Mouse (Mus musculus): ENCODE data around the gene 4930579G24Rik. TPM values are rescaled to one million over a fixed set of nuclear protein-coding genes. Genes with fewer than 3 reads are reported as not detected.

4930579G24Rik gene
- 2.0 and 2.7 TPM in 2 replicates for polyA plus RNA-seq (2021; fragmentation: Nextera tagmentation)
- long read RNA-seq, experiment 1, transcript 4930579G24Rik-201 (2 exons, 1,970 nt), result major isoform, 6 of 6 reads
- long read RNA-seq, experiment 1, partial matches to known transcripts, result 0 of 6 reads
- long read RNA-seq, experiment 1, other reads (novel, unspliced or antisense), result 0 of 6 reads
- long read RNA-seq, experiment 2, transcript 4930579G24Rik-201 (2 exons, 1,970 nt), result major isoform, 11 of 12 reads
- long read RNA-seq, experiment 2, partial matches to known transcripts, result 1 of 12 reads
- long read RNA-seq, experiment 2, other reads (novel, unspliced or antisense), result 0 of 12 reads

GRCm38 (mm10) chr3:79628561-79629415 lies at the start of gene 4930579G24Rik:
Gene 4930579G24Rik (plus strand): TSS chr3:79629079.

GRCm38 (mm10) chr3:79590863-79591792 lies 37.8 kb upstream of the 4930579G24Rik start, which contains the start of gene Ppid:
Gene Ppid (plus strand): TSS chr3:79591342.

GRCm38 (mm10) chr3:79629416-79629730 lies 494 bp downstream of the 4930579G24Rik start, which contains the start of gene Etfdh:
Gene Etfdh (minus strand): TSS chr3:79629500.

Other genes starting within 250 kb of the 4930579G24Rik start
- 0.72 and 0.84 TPM in 2 replicates for gene Fnip2, start 61.3 kb upstream of the 4930579G24Rik start, polyA plus RNA-seq (2021; fragmentation: Nextera tagmentation)
- gene Ppid, start 37.7 kb upstream of the 4930579G24Rik start, polyA plus RNA-seq (2021; fragmentation: Nextera tagmentation), result 83.9 and 85.9 TPM in 2 replicates
- 22.9 and 25.3 TPM in 2 replicates for gene Etfdh, start 421 bp downstream of the 4930579G24Rik start, polyA plus RNA-seq (2021; fragmentation: Nextera tagmentation)
- gene Rxfp1, start 108.8 kb downstream of the 4930579G24Rik start, polyA plus RNA-seq (2021; fragmentation: Nextera tagmentation), result 0.65 and 0.97 TPM in 2 replicates
- gene Tmem144, start 223.7 kb downstream of the 4930579G24Rik start, polyA plus RNA-seq (2021; fragmentation: Nextera tagmentation), result 11.2 and 14.3 TPM in 2 replicates